Mouse (Mus musculus) midbrain, postnatal 0 days (tissue): ENCODE data around the gene Lgi4. TPM values are rescaled to one million over a fixed set of nuclear protein-coding genes. Genes with fewer than 3 reads are reported as not detected.
A peak's percentile ranks its signal among the peaks of the same experiment; 100 is the strongest.

Source experiments
- ATAC-seq: fragments of 200-750 bp; cut with Nextera tagmentation; 2 replicates; pipeline ENCODE4 v1.8.0; 2017; ENCODE audit warnings: moderate number of reproducible peaks, mild to moderate bottlenecking, moderate TSS enrichment, moderate library complexity; ENCODE audit not compliant: low FRiP score
- DNase-seq: peaks from one replicate; pipeline ENCODE4 v3.0.0-alpha.2; 2015; ENCODE audit warnings: low spot score
- H3K27ac ChIP-seq: fragments of 300-500 bp; sonication (generic); 2 replicates; pipeline ENCODE4 v1.5.1; 2014; ENCODE audit warnings: low read depth, mild to moderate bottlenecking, low read length, mixed read lengths
- H3K27me3 ChIP-seq: fragments of 300-500 bp; sonication (generic); 2 replicates; pipeline ENCODE4 v1.6.1; 2014; ENCODE audit warnings: low read length, control low read depth, mixed read lengths; ENCODE audit not compliant: insufficient read depth
- H3K36me3 ChIP-seq: fragments of 300-500 bp; sonication (generic); 2 replicates; pipeline ENCODE4 v1.6.1; 2014; ENCODE audit warnings: low read length, control low read depth, mixed read lengths; ENCODE audit not compliant: insufficient read depth
- H3K4me1 ChIP-seq: fragments of 300-500 bp; sonication (generic); 2 replicates; pipeline ENCODE4 v1.6.1; 2014; ENCODE audit warnings: mild to moderate bottlenecking, control low read depth, antibody characterized with exemption, low read length, mixed read lengths; ENCODE audit not compliant: insufficient read depth
- H3K4me2 ChIP-seq: fragments of 300-500 bp; sonication (generic); 2 replicates; pipeline ENCODE4 v1.6.1; 2014; ENCODE audit warnings: low read depth, mild to moderate bottlenecking, low read length, mixed read lengths; ENCODE audit not compliant: poor library complexity, severe bottlenecking
- H3K4me3 ChIP-seq: fragments of 300-500 bp; sonication (generic); 2 replicates; pipeline ENCODE4 v1.5.1; 2014; ENCODE audit warnings: low read depth, mild to moderate bottlenecking, low read length, moderate library complexity
- H3K9ac ChIP-seq: fragments of 300-500 bp; sonication (generic); replicated peaks from 2 replicates; pipeline ENCODE4 v1.6.1; 2014; ENCODE audit warnings: mild to moderate bottlenecking, low read length, moderate library complexity, mixed read lengths; ENCODE audit not compliant: poor library complexity, severe bottlenecking
- H3K9me3 ChIP-seq: fragments of 300-500 bp; sonication (generic); 2 replicates; pipeline ENCODE4 v1.6.1; 2016; ENCODE audit warnings: low read length, control low read depth
- CTCF ChIP-seq: IDR thresholded peaks from 2 replicates; pipeline ENCODE4 v1.5.1; 2016; ENCODE audit warnings: antibody characterized with exemption, mild to moderate bottlenecking
- WGBS: fragments of 180-500 bp; shearing (Covaris S2); extraction: QIAGEN DNeasy Blood & Tissue Kit; methylation state at CpG from one replicate; pipeline ENCODE4 v1.1.7; 2014; 5-methylcytosine and 5-hydroxymethylcytosine counted together
- polyA plus RNA-seq: library from polyadenylated mRNA; unstranded; fragments of >200 nt; fragmentation: Nextera tagmentation; extraction: Ambion mirVana; gene quantifications from 2 replicates; pipeline ENCODE4 v1.2.1, GENCODE M21; 2015
- total RNA-seq: library from RNA; depleted of rRNA; stranded (reverse); fragments of >200 nt; gene quantifications from 2 replicates; pipeline ENCODE4 v1.2.3, GENCODE M21; 2014

The Lgi4 gene
- total and polyA plus RNA-seq, 2 experiments from 2014 or later: 0.56 to 1.3 TPM

GRCm38 (mm10) chr7:31097583-31098248, 38.6 kb downstream of the Lgi4 start:
- Histone ChIP-seq H3K4me3 (no peak overlapping the region), H3K9ac (no peak overlapping the region), H3K36me3 (no peaks in the 10 kb centered on the region), H3K9me3 (no peaks in the 10 kb centered on the region), H3K4me2 (peak overlapping the region; percentile 32), H3K27me3 (no peaks in the 10 kb centered on the region), H3K27ac (no peak overlapping the region), H3K4me1 (no peaks in the 10 kb centered on the region)
- peak; percentile 98 for TF ChIP-seq CTCF
- 44% methylated on average over 19 of the region's 20 CpGs for WGBS
- DNase-seq (peak; percentile 96), ATAC-seq (peak; percentile 89)

- WGBS: 81% methylated on average over 22 of the region's 22 CpGs
- TF ChIP-seq CTCF: peak; percentile 47
- no peaks in the 10 kb centered on the region for H3K27me3 ChIP-seq
- no peak overlapping the region for H3K27ac ChIP-seq
- no peak overlapping the region for H3K4me3 ChIP-seq
- no peak overlapping the region for H3K9ac ChIP-seq
- H3K36me3 ChIP-seq: no peaks in the 10 kb centered on the region
- ATAC-seq (no peak), DNase-seq (no peak)
- no peaks in the 10 kb centered on the region for H3K9me3 ChIP-seq
- no peaks in the 10 kb centered on the region for H3K4me1 ChIP-seq
- no peak overlapping the region for H3K4me2 ChIP-seq
Measured at GRCm38 (mm10) chr7:31098697-31099611, 39.8 kb downstream of the Lgi4 start.

GRCm38 (mm10) chr7:31099612-31099982, 40.5 kb downstream of the Lgi4 start:
- WGBS: 89% methylated on average over 6 of the region's 6 CpGs
- Histone ChIP-seq H3K36me3 (no peaks in the 10 kb centered on the region), H3K9me3 (no peaks in the 10 kb centered on the region), H3K4me2 (no peak overlapping the region), H3K9ac (no peak overlapping the region), H3K27me3 (no peaks in the 10 kb centered on the region), H3K4me1 (no peaks in the 10 kb centered on the region), H3K4me3 (no peak overlapping the region), H3K27ac (no peak overlapping the region)
- ATAC-seq (no peak), DNase-seq (no peak)
- TF ChIP-seq CTCF: peak; percentile 20; the same call in 1 of the 2 replicates

- H3K36me3 ChIP-seq: no peaks in the 10 kb centered on the region
- H3K9ac ChIP-seq: no peak overlapping the region
- no peak overlapping the region for H3K27ac ChIP-seq
- DNase-seq (no peak), ATAC-seq (no peak)
- WGBS: 83% methylated on average over 14 of the region's 14 CpGs
- H3K27me3 ChIP-seq: no peaks in the 10 kb centered on the region
- H3K4me3 ChIP-seq: no peak overlapping the region
- no peak overlapping the region for H3K4me2 ChIP-seq
- H3K9me3 ChIP-seq: no peaks in the 10 kb centered on the region
- H3K4me1 ChIP-seq: no peaks in the 10 kb centered on the region
- TF ChIP-seq CTCF: no peak
Measured at GRCm38 (mm10) chr7:31100786-31101185, 41.6 kb downstream of the Lgi4 start.

- Histone ChIP-seq H3K36me3 (no peaks in the 10 kb centered on the region), H3K27me3 (no peaks in the 10 kb centered on the region), H3K4me3 (no peak overlapping the region), H3K4me1 (no peaks in the 10 kb centered on the region), H3K27ac (no peak overlapping the region), H3K9me3 (no peaks in the 10 kb centered on the region), H3K4me2 (no peak overlapping the region), H3K9ac (no peak overlapping the region)
- DNase-seq: no peak
- peak; percentile 59 for TF ChIP-seq CTCF
- no peak for ATAC-seq
- WGBS: 67% methylated on average over 15 of the region's 15 CpGs
Measured at GRCm38 (mm10) chr7:31105061-31105768, 46.1 kb downstream of the Lgi4 start.
